ENCODE assay signal across 10 mouse cellular contexts in genomic region chr15:101006251-101007040, GRCm38 (mm10). TPM values are rescaled to one million over a fixed set of nuclear protein-coding genes. Genes with fewer than 3 reads are reported as not detected.
DNase-seq lines count a peak whose midpoint lies in the region; ATAC-seq and TF ChIP-seq lines count a peak whose summit lies in the region.
"Had no signal": no experiment of that assay in that cellular context is flagged by ENCODE, and none has a peak within 500 bp of the region (broad histone marks: within the 10 kb centered on the region; RNA-seq: fewer than 3 reads in every experiment).

No protein-coding gene starts in this region.

- H3K4me2 ChIP-seq in forebrain, embryonic 15.5 days (replicated peaks) = peak overlapping the region; percentile 40
- peak overlapping the region; percentile 37 for H3K4me2 ChIP-seq in hindbrain, embryonic 11.5 days (replicated peaks; ENCODE audit: low read depth, low read length)
- peak overlapping the region; percentile 46 for H3K4me2 ChIP-seq in limb, embryonic 14.5 days (replicated peaks; ENCODE audit: low read depth, low read length, severe bottlenecking)
- peak overlapping the region; percentile 39 for H3K4me2 ChIP-seq in midbrain, embryonic 15.5 days

- intact Hi-C loops in left cerebral cortex, adult 2 months (cut with DNase I) = loop anchor here (5.0 kb wide), 1 partner anchor 174 kb away; no protein-coding TSS in a partner anchor

- no peaks in the 10 kb centered on the region for H3K27me3 ChIP-seq in forebrain, embryonic 15.5 days
- H3K27me3 ChIP-seq in hindbrain, embryonic 11.5 days (ENCODE audit: control insufficient read depth, insufficient read depth, low read length) = no peaks in the 10 kb centered on the region
- no peaks in the 10 kb centered on the region for H3K27me3 ChIP-seq in limb, embryonic 14.5 days (ENCODE audit: control insufficient read depth, insufficient read depth, low read length)
- no peaks in the 10 kb centered on the region for H3K27me3 ChIP-seq in midbrain, embryonic 15.5 days (replicated peaks)

- no peak for TF ChIP-seq CTCF in left cerebral cortex, adult 2 months (IDR thresholded peaks at IDR 0.05)

- TF ChIP-seq POLR2A in limb, embryonic 14.5 days (IDR thresholded peaks at IDR 0.05; ENCODE audit: borderline replicate concordance, extremely low read depth, insufficient read depth, insufficient read length) = no peak

- peak overlapping the region; percentile 79 for H3K27ac ChIP-seq in left cerebral cortex, adult 2 months
- no peak overlapping the region for H3K27ac ChIP-seq in forebrain, embryonic 15.5 days (replicated peaks)
- H3K27ac ChIP-seq in hindbrain, embryonic 11.5 days (ENCODE audit: low read depth, low read length) = no peak overlapping the region
- H3K27ac ChIP-seq in limb, embryonic 14.5 days (replicated peaks; ENCODE audit: low read depth, low read length) = no peak overlapping the region
- H3K27ac ChIP-seq in midbrain, embryonic 15.5 days = no peak overlapping the region

- H3K9ac ChIP-seq in forebrain, embryonic 15.5 days (replicated peaks) = 0 out of 2 replicates have a peak overlapping the region, but pooled peaks have one; percentile 20
- peak overlapping the region; percentile 8; the same call in 1 of the 2 replicates for H3K9ac ChIP-seq in hindbrain, embryonic 11.5 days (ENCODE audit: low read depth, low read length)
- H3K9ac ChIP-seq in limb, embryonic 14.5 days (ENCODE audit: low read depth, low read length, severe bottlenecking) = no peak overlapping the region
- H3K9ac ChIP-seq in midbrain, embryonic 15.5 days = no peak overlapping the region

- ATAC-seq in forebrain, embryonic 15.5 days (replicated peaks) = peak; percentile 71
- peak; percentile 66; the same call in 1 of the 2 replicates for ATAC-seq in hindbrain, embryonic 11.5 days (ENCODE audit: low FRiP score)
- ATAC-seq in limb, embryonic 14.5 days (ENCODE audit: low FRiP score, low read depth) = peak; percentile 82
- 0 out of 2 replicates have a peak, but pooled peaks have one; percentile 62 for ATAC-seq in midbrain, embryonic 15.5 days (replicated peaks)

- peak in 1 of 2 experiments; percentile 38 for DNase-seq in left cerebral cortex, adult 2 months (ENCODE audit: extremely low spot score in 1 of 2, low spot score in 2 of 2)
- no peak for DNase-seq in left cerebral cortex, adult 18-20 months (ENCODE audit: low spot score in 2 of 2)
- peak; percentile 65 for DNase-seq in hindbrain, embryonic 11.5 days (ENCODE audit: low spot score)
- DNase-seq in limb, embryonic 14.5 days (ENCODE audit: low spot score) = peak; percentile 45
- no peak for DNase-seq in left cerebral cortex, adult 11 months (ENCODE audit: low spot score)
- no peak for DNase-seq in cerebellum, adult 9-11 months

- WGBS in forebrain, embryonic 15.5 days = 15% methylated on average over 14 of the region's 15 CpGs
- 14% methylated on average over 14 of the region's 15 CpGs for WGBS in hindbrain, embryonic 11.5 days
- 12% methylated on average over 14 of the region's 15 CpGs for WGBS in limb, embryonic 14.5 days
- WGBS in midbrain, embryonic 15.5 days = 15% methylated on average over 15 of the region's 15 CpGs

- no peaks in the 10 kb centered on the region for H3K9me3 ChIP-seq in forebrain, embryonic 15.5 days
- no peaks in the 10 kb centered on the region for H3K9me3 ChIP-seq in hindbrain, embryonic 11.5 days (ENCODE audit: control insufficient read depth, low read length)
- H3K9me3 ChIP-seq in limb, embryonic 14.5 days (ENCODE audit: control insufficient read depth, low read length) = no peaks in the 10 kb centered on the region
- H3K9me3 ChIP-seq in midbrain, embryonic 15.5 days = no peaks in the 10 kb centered on the region

- 0 out of 2 replicates have a peak, but pooled peaks cover 2% of the 10 kb centered on the region for H3K36me3 ChIP-seq in forebrain, embryonic 15.5 days
- no peaks in the 10 kb centered on the region for H3K36me3 ChIP-seq in hindbrain, embryonic 11.5 days (ENCODE audit: control insufficient read depth, insufficient read depth, low read length)
- no peaks in the 10 kb centered on the region for H3K36me3 ChIP-seq in limb, embryonic 14.5 days (ENCODE audit: control insufficient read depth, insufficient read depth, low read length)
- H3K36me3 ChIP-seq in midbrain, embryonic 15.5 days (replicated peaks) = peaks cover 12% of the 10 kb centered on the region; the same call in 1 of the 2 replicates
- H3K36me3 ChIP-seq: G1E had no signal

- peak overlapping the region; percentile 32; the same call in 1 of the 2 replicates for H3K4me3 ChIP-seq in left cerebral cortex, adult 2 months
- peak overlapping the region; percentile 24; the same call in 1 of the 2 replicates for H3K4me3 ChIP-seq in forebrain, embryonic 15.5 days
- peak overlapping the region; percentile 15 for H3K4me3 ChIP-seq in hindbrain, embryonic 11.5 days (ENCODE audit: low read depth, low read length)
- peak overlapping the region; percentile 38 for H3K4me3 ChIP-seq in limb, embryonic 14.5 days (replicated peaks; ENCODE audit: low read length)
- H3K4me3 ChIP-seq in midbrain, embryonic 15.5 days = peak overlapping the region; percentile 22

- H3K4me1 ChIP-seq in forebrain, embryonic 15.5 days = peaks cover 15% of the 10 kb centered on the region
- no peaks in the 10 kb centered on the region; the same call in 1 of the 2 replicates for H3K4me1 ChIP-seq in hindbrain, embryonic 11.5 days (replicated peaks; ENCODE audit: control insufficient read depth, insufficient read depth, low read length)
- peaks cover 5% of the 10 kb centered on the region; the same call in 1 of the 2 replicates for H3K4me1 ChIP-seq in limb, embryonic 14.5 days (ENCODE audit: control insufficient read depth, insufficient read depth, low read length)
- peaks cover 5% of the 10 kb centered on the region; the same call in 1 of the 2 replicates for H3K4me1 ChIP-seq in midbrain, embryonic 15.5 days

RNA-seq across cellular contexts. Expression of gene Gm47841, which starts 40.8 kb away (rescaled TPM):
- total RNA-seq in left cerebral cortex, adult 2 months (2021) = not detected
- not detected for total RNA-seq in left cerebral cortex, adult 18-20 months (2021)
- polyA plus RNA-seq in forebrain, embryonic 15.5 days (2015; fragmentation: Nextera tagmentation; extraction: Ambion mirVana) = not detected in 2 replicates
- polyA plus RNA-seq in hindbrain, embryonic 11.5 days (2014; fragmentation: Nextera tagmentation; extraction: Ambion mirVana) = not detected in 2 replicates
- polyA plus RNA-seq in limb, embryonic 14.5 days (2012; rRNA removed) = 0.05 TPM in 1 of 2 replicates, not detected in the other
- not detected in 2 replicates for polyA plus RNA-seq in limb, embryonic 14.5 days (2014; fragmentation: Nextera tagmentation; extraction: Ambion mirVana)
- not detected in 2 replicates for polyA plus RNA-seq in midbrain, embryonic 15.5 days (2015; fragmentation: Nextera tagmentation; extraction: Ambion mirVana)
- total RNA-seq: G1E; neutrophil, adult 5-6 weeks had no signal
- polyA plus RNA-seq: G1E had no signal

Comparison
In these comparisons a context has a peak if more than half of its experiments do, and no peak if none do; other contexts are left out.
1. DNase-seq: peak in hindbrain, embryonic 11.5 days (single experiment) and limb, embryonic 14.5 days (single experiment); none in left cerebral cortex, adult 18-20 months (0 of 2), left cerebral cortex, adult 11 months (single experiment) and cerebellum, adult 9-11 months (single experiment).
2. H3K9ac ChIP-seq: peak in forebrain, embryonic 15.5 days (single experiment) and hindbrain, embryonic 11.5 days (single experiment); none in limb, embryonic 14.5 days (single experiment) and midbrain, embryonic 15.5 days (single experiment).
3. Peak in every context shown above with its lines, with median percentiles within 50 percentile points of each other: H3K4me3 ChIP-seq, ATAC-seq and H3K4me2 ChIP-seq.